Mouse (Mus musculus) brain, embryonic 14.5 days (tissue): ENCODE results near the gene Phospho1.

Experiments
- CTCF ChIP-seq: fragments of 200-500 bp; IDR thresholded peaks from 2 replicates; pipeline ENCODE4 v1.5.1; 2012; ENCODE audit warnings: inconsistent platforms, mild to moderate bottlenecking, moderate library complexity, borderline replicate concordance; ENCODE audit not compliant: insufficient read depth, insufficient read length; ENCODE audit errors: extremely low read depth
- POLR2A ChIP-seq: fragments of 200-500 bp; IDR thresholded peaks from 2 replicates; pipeline ENCODE4 v1.6.1; 2012; ENCODE audit warnings: mild to moderate bottlenecking, inconsistent platforms, borderline replicate concordance; ENCODE audit not compliant: poor library complexity, insufficient read depth, insufficient read length, severe bottlenecking; ENCODE audit errors: extremely low read depth

DNA sequence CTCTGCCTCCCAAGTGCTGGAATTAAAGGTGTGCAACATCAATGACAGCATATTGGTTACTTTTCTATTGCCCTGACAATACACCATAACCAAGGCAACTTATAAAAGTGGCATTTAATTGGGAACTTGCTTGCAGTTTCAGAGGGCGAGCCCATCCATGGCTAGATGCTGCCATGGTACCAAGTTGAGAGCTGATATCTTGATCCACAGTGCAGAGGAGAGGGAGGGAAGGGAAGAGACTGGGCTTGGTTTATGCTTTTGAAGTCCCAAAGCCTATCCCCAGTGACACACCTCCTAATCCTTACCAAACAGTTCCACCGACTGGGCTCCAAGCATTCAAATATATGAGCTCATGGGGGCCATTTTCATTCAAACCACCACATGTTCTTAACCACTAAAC lies 10.2 kb upstream of the Phospho1 start:
- TF ChIP-seq CTCF (no peak), POLR2A (no peak)
